8 mouse cellular contexts compared by ENCODE assay signal in the genomic region with DNA sequence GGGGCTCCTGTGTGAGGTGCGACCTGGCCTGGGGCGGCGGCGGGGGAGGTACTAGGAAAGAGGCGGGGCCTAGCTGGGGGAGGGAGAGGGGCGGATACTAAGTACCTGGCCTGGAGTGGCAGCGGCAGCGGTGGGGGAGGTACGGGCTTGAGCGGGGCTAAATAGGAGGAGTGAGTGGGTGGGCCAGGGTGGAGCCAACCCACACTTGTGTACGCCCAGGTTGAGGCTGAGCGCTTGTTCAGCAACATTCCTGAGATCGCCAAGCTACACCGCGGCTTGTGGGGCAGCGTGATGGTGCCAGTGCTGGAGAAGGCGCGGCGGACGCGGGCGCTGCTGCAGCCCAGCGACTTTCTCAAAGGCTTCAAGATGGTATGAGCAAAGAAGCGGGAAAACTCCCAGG. TPM values are rescaled to one million over a fixed set of nuclear protein-coding genes. Genes with fewer than 3 reads are reported as not detected.
DNase-seq lines count a peak whose midpoint lies in the region; ATAC-seq lines count a peak whose summit lies in the region.

No protein-coding gene starts in this region.

- peaks cover 14% of the 10 kb centered on the region for H3K4me1 ChIP-seq in forebrain, embryonic 16.5 days (replicated peaks; ENCODE audit: control insufficient read depth, insufficient read depth, low read length)
- H3K4me1 ChIP-seq in limb, embryonic 10.5 days, result peaks cover 22% of the 10 kb centered on the region
- peaks cover 18% of the 10 kb centered on the region for H3K4me1 ChIP-seq in midbrain, embryonic 12.5 days

- H3K36me3 ChIP-seq in forebrain, embryonic 16.5 days (ENCODE audit: control insufficient read depth, insufficient read depth), result peaks cover 4% of the 10 kb centered on the region
- peaks cover 81% of the 10 kb centered on the region for H3K36me3 ChIP-seq in limb, embryonic 10.5 days
- H3K36me3 ChIP-seq in midbrain, embryonic 12.5 days, result peaks cover 12% of the 10 kb centered on the region; the same call in 1 of the 2 replicates

- no peaks in the 10 kb centered on the region for H3K27me3 ChIP-seq in forebrain, embryonic 16.5 days (replicated peaks; ENCODE audit: control insufficient read depth, insufficient read depth, low read length)
- peaks cover 31% of the 10 kb centered on the region for H3K27me3 ChIP-seq in limb, embryonic 10.5 days (ENCODE audit: low read depth, poor library complexity, severe bottlenecking)
- peaks cover 27% of the 10 kb centered on the region for H3K27me3 ChIP-seq in midbrain, embryonic 12.5 days

- H3K9me3 ChIP-seq in forebrain, embryonic 16.5 days (ENCODE audit: control insufficient read depth, low read length), result no peaks in the 10 kb centered on the region
- H3K9me3 ChIP-seq in limb, embryonic 10.5 days (replicated peaks), result no peaks in the 10 kb centered on the region
- no peaks in the 10 kb centered on the region for H3K9me3 ChIP-seq in midbrain, embryonic 12.5 days

- H3K4me2 ChIP-seq in forebrain, embryonic 16.5 days (ENCODE audit: low read length), result peak overlapping the region; percentile 57
- H3K4me2 ChIP-seq in midbrain, embryonic 12.5 days (replicated peaks), result peak overlapping the region; percentile 74

- DNase-seq in thymus, postnatal 4 days, result peak; percentile 64
- no peak for DNase-seq in thymus, postnatal 25 days
- peak; percentile 73 for DNase-seq in limb, embryonic 10.5 days (ENCODE audit: low spot score)
- DNase-seq in right cerebral cortex, postnatal 10 days (ENCODE audit: low spot score in 2 of 2), result no peak
- DNase-seq in right cerebral cortex, postnatal 14 days, result no peak

- WGBS in forebrain, embryonic 16.5 days, result 3% methylated on average over 24 of the region's 24 CpGs
- 2% methylated on average over 24 of the region's 24 CpGs for WGBS in limb, embryonic 10.5 days
- WGBS in midbrain, embryonic 12.5 days, result 5% methylated on average over 24 of the region's 24 CpGs

- H3K9ac ChIP-seq in forebrain, embryonic 16.5 days (replicated peaks; ENCODE audit: low read depth, low read length), result peak overlapping the region; percentile 38; the same call in 1 of the 2 replicates
- peak overlapping the region; percentile 46 for H3K9ac ChIP-seq in midbrain, embryonic 12.5 days (replicated peaks)

- H3K4me3 ChIP-seq in forebrain, embryonic 16.5 days (replicated peaks; ENCODE audit: low read length), result peak overlapping the region; percentile 26
- peak overlapping the region; percentile 52 for H3K4me3 ChIP-seq in limb, embryonic 10.5 days
- H3K4me3 ChIP-seq in midbrain, embryonic 12.5 days, result peak overlapping the region; percentile 39

- no peak overlapping the region for H3K27ac ChIP-seq in forebrain, embryonic 16.5 days (ENCODE audit: low read length)
- H3K27ac ChIP-seq in limb, embryonic 10.5 days, result peak overlapping the region; percentile 66
- H3K27ac ChIP-seq in midbrain, embryonic 12.5 days (replicated peaks), result 0 out of 2 replicates have a peak overlapping the region, but pooled peaks have one; percentile 17

- peak; percentile 53 for ATAC-seq in forebrain, embryonic 16.5 days
- ATAC-seq in midbrain, embryonic 12.5 days (ENCODE audit: low FRiP score, low read depth), result peak; percentile 62
- ATAC-seq in frontal cortex, adult (ENCODE audit: low TSS enrichment), result no peak

RNA-seq across cellular contexts. Expression of a gene that starts 8.2 kb away (rescaled TPM):
- 0.97 and 1.5 TPM in 2 replicates for polyA plus RNA-seq in forebrain, embryonic 16.5 days (2015; fragmentation: Nextera tagmentation; extraction: Ambion mirVana)
- 0.67 and 0.75 TPM in 2 replicates for polyA plus RNA-seq in limb, embryonic 10.5 days (2016; fragmentation: Nextera tagmentation; extraction: Ambion mirVana)
- 0.73 and 0.83 TPM in 2 replicates for polyA plus RNA-seq in midbrain, embryonic 12.5 days (2016; fragmentation: Nextera tagmentation; extraction: Ambion mirVana)

RNA-seq across cellular contexts. Expression of a gene that starts 35.2 kb away (rescaled TPM):
- 11.7 and 13.2 TPM in 2 replicates for polyA plus RNA-seq in forebrain, embryonic 16.5 days (2015; fragmentation: Nextera tagmentation; extraction: Ambion mirVana)
- polyA plus RNA-seq in limb, embryonic 10.5 days (2016; fragmentation: Nextera tagmentation; extraction: Ambion mirVana), result 9.5 and 13.3 TPM in 2 replicates
- polyA plus RNA-seq in midbrain, embryonic 12.5 days (2016; fragmentation: Nextera tagmentation; extraction: Ambion mirVana), result 9.4 and 9.9 TPM in 2 replicates

RNA-seq across cellular contexts. Expression of a gene that starts 44.7 kb away (rescaled TPM):
- polyA plus RNA-seq in forebrain, embryonic 16.5 days (2015; fragmentation: Nextera tagmentation; extraction: Ambion mirVana), result 0.08 and 0.12 TPM in 2 replicates
- 2.9 and 3.2 TPM in 2 replicates for polyA plus RNA-seq in limb, embryonic 10.5 days (2016; fragmentation: Nextera tagmentation; extraction: Ambion mirVana)
- 0.26 TPM in 1 of 2 replicates, not detected in the other for polyA plus RNA-seq in midbrain, embryonic 12.5 days (2016; fragmentation: Nextera tagmentation; extraction: Ambion mirVana)

RNA-seq across cellular contexts. Expression of a gene that starts 51.2 kb away (rescaled TPM):
- not detected in 2 replicates for polyA plus RNA-seq in forebrain, embryonic 16.5 days (2015; fragmentation: Nextera tagmentation; extraction: Ambion mirVana)
- polyA plus RNA-seq in limb, embryonic 10.5 days (2016; fragmentation: Nextera tagmentation; extraction: Ambion mirVana), result not detected in 2 replicates
- polyA plus RNA-seq in midbrain, embryonic 12.5 days (2016; fragmentation: Nextera tagmentation; extraction: Ambion mirVana), result 0.47 and 0.60 TPM in 2 replicates

Comparison
In these comparisons a context has a peak if more than half of its experiments do, and no peak if none do; other contexts are left out.
1. DNase-seq: peak in thymus, postnatal 4 days (single experiment) and limb, embryonic 10.5 days (single experiment); none in thymus, postnatal 25 days (single experiment), right cerebral cortex, postnatal 10 days (0 of 2) and right cerebral cortex, postnatal 14 days (single experiment).
2. Peak in every context shown above with its lines, with median percentiles within 50 percentile points of each other: H3K4me3 ChIP-seq.